Mouse (Mus musculus) frontal cortex, adult 2 months (tissue): ENCODE results near the gene Sympk. TPM values are rescaled to one million over a fixed set of nuclear protein-coding genes. Genes with fewer than 3 reads are reported as not detected.

Source experiments
- DNase-seq, 2 experiments: peaks; one replicate each; pipeline ENCODE4 v3.0.0; 2022; ENCODE audit warnings: low spot score in 1 of 2; ENCODE audit errors: extremely low spot score in 1 of 2
- polyA plus RNA-seq: library from polyadenylated mRNA; depleted of rRNA; stranded (reverse); fragments of >200 nt; gene quantifications from 2 replicates; pipeline ENCODE4 v1.2.3, GENCODE M21; 2012; rRNA removed

The Sympk gene
- polyA plus RNA-seq, 1 experiment, result 118 TPM

- DNase-seq, result no peak
These were observed 73.7 kb downstream of the Sympk start for GRCm38 (mm10) chr7:19097863-19098262.

GRCm38 (mm10) chr7:19098811-19099210, 74.6 kb downstream of the Sympk start:
- no peak for DNase-seq

- no peak for DNase-seq
These were observed 76.1 kb downstream of the Sympk start for GRCm38 (mm10) chr7:19100290-19100689.

GRCm38 (mm10) chr7:19103741-19104140, 79.6 kb downstream of the Sympk start:
- no peak for DNase-seq

Other genes with a start within 250 kb of the Sympk start
- 0.20 and 0.59 TPM in 2 replicates for gene Psg19, start 225.9 kb upstream of the Sympk start, polyA plus RNA-seq
- 0.18 and 0.38 TPM in 2 replicates for gene Psg17, start 202.8 kb upstream of the Sympk start, polyA plus RNA-seq
- gene Mill2, start 184.4 kb upstream of the Sympk start, polyA plus RNA-seq, result 2.3 and 3.4 TPM in 2 replicates
- gene Pglyrp1, start 153.0 kb upstream of the Sympk start, polyA plus RNA-seq, result 17.5 and 20.5 TPM in 2 replicates
- 11.7 and 15.4 TPM in 2 replicates for gene Ccdc61, start 114.0 kb upstream of the Sympk start, polyA plus RNA-seq
- 25.0 and 27.0 TPM in 2 replicates for gene Nova2, start 98.5 kb upstream of the Sympk start, polyA plus RNA-seq
- gene Nanos2, start 37.0 kb upstream of the Sympk start, polyA plus RNA-seq, result 2.9 and 4.1 TPM in 2 replicates
- gene Mypop, start 33.1 kb upstream of the Sympk start, polyA plus RNA-seq, result 39.9 and 46.2 TPM in 2 replicates
- gene Irf2bp1, start 20.3 kb upstream of the Sympk start, polyA plus RNA-seq, result 29.0 and 30.5 TPM in 2 replicates
- gene Foxa3, start 839 bp upstream of the Sympk start, polyA plus RNA-seq, result not detected in 2 replicates
- 0.14 and 0.17 TPM in 2 replicates for gene Rsph6a, start 30.3 kb downstream of the Sympk start, polyA plus RNA-seq
- gene Dmwd, start 51.9 kb downstream of the Sympk start, polyA plus RNA-seq, result 174 and 178 TPM in 2 replicates
- 50.3 and 59.6 TPM in 2 replicates for gene Dmpk, start 59.5 kb downstream of the Sympk start, polyA plus RNA-seq
- 5.4 and 5.7 TPM in 2 replicates for gene Six5, start 70.2 kb downstream of the Sympk start, polyA plus RNA-seq
- gene Gm4969, start 94.0 kb downstream of the Sympk start, polyA plus RNA-seq, result 1.1 and 1.4 TPM in 2 replicates
- gene Fbxo46, start 95.5 kb downstream of the Sympk start, polyA plus RNA-seq, result 8.4 and 9.0 TPM in 2 replicates
- gene Qpctl, start 124.9 kb downstream of the Sympk start, polyA plus RNA-seq, result 15.3 and 16.7 TPM in 2 replicates
- 70.7 and 83.9 TPM in 2 replicates for gene Snrpd2, start 125.3 kb downstream of the Sympk start, polyA plus RNA-seq
- gene Gipr, start 141.8 kb downstream of the Sympk start, polyA plus RNA-seq, result 11.0 and 11.9 TPM in 2 replicates
- 134 and 136 TPM in 2 replicates for gene Eml2, start 152.0 kb downstream of the Sympk start, polyA plus RNA-seq
- gene Gpr4, start 188.2 kb downstream of the Sympk start, polyA plus RNA-seq, result 7.4 and 7.7 TPM in 2 replicates
- gene Opa3, start 204.0 kb downstream of the Sympk start, polyA plus RNA-seq, result 40.9 and 41.0 TPM in 2 replicates
- 22.2 and 24.9 TPM in 2 replicates for gene Vasp, start 247.4 kb downstream of the Sympk start, polyA plus RNA-seq